Mouse (Mus musculus) myocyte (in vitro differentiated cells): ENCODE data around the gene Prrx2.

ENCODE experiments used
- CEBPB ChIP-seq: IDR thresholded peaks from 2 replicates; pipeline ENCODE4 v1.6.1; 2011; ENCODE audit warnings: mild to moderate bottlenecking, moderate library complexity; ENCODE audit not compliant: poor library complexity, insufficient read depth, severe bottlenecking
- E2F4 ChIP-seq: IDR thresholded peaks from one replicate; pipeline ENCODE4 v1.6.1; 2011; ENCODE audit warnings: mild to moderate bottlenecking, control low read depth, moderate library complexity; ENCODE audit not compliant: insufficient read depth
- MAX ChIP-seq: IDR thresholded peaks from one replicate; pipeline ENCODE4 v1.6.1; 2011; ENCODE audit warnings: low read depth, mild to moderate bottlenecking, control low read depth
- MYOD1 ChIP-seq, 3 experiments: IDR thresholded peaks; one replicate each; pipeline ENCODE4 v1.6.1; 2011; ENCODE audit warnings: control low read depth in 2 of 3, low read depth in 2 of 3, mild to moderate bottlenecking in 2 of 3, moderate library complexity in 1 of 3; ENCODE audit not compliant: insufficient read length in 2 of 3, control insufficient read depth in 1 of 3
- MYOG ChIP-seq, 3 experiments: IDR thresholded peaks; one replicate each; pipeline ENCODE4 v1.6.1; 2011; ENCODE audit warnings: control low read depth in 2 of 3, low read depth in 2 of 3, mild to moderate bottlenecking in 2 of 3; ENCODE audit not compliant: insufficient read length in 2 of 3, control insufficient read depth in 1 of 3, insufficient read depth in 1 of 3
- POLR2A ChIP-seq: IDR thresholded peaks from one replicate; pipeline ENCODE4 v1.6.1; 2011; ENCODE audit warnings: low read depth, mild to moderate bottlenecking, control low read depth, moderate library complexity; ENCODE audit not compliant: insufficient read length
- POLR2AphosphoS2 ChIP-seq: IDR thresholded peaks from one replicate; pipeline ENCODE4 v1.6.1; 2011; ENCODE audit warnings: low read depth, control low read depth; ENCODE audit not compliant: insufficient read length
- REST ChIP-seq: IDR thresholded peaks from one replicate; pipeline ENCODE4 v1.6.1; 2011; ENCODE audit warnings: mild to moderate bottlenecking, control low read depth, moderate library complexity; ENCODE audit not compliant: insufficient read depth, insufficient read length
- SRF ChIP-seq: IDR thresholded peaks from one replicate; pipeline ENCODE4 v1.6.1; 2011; ENCODE audit warnings: low read depth; ENCODE audit not compliant: control insufficient read depth, insufficient read length
- TCF12 ChIP-seq: IDR thresholded peaks from one replicate; pipeline ENCODE4 v1.6.1; 2011; ENCODE audit warnings: mild to moderate bottlenecking, control low read depth; ENCODE audit not compliant: poor library complexity, insufficient read depth, severe bottlenecking
- USF1 ChIP-seq: IDR thresholded peaks from one replicate; pipeline ENCODE4 v1.6.1; 2011; ENCODE audit warnings: low read depth, mild to moderate bottlenecking, control low read depth, moderate library complexity

DNA sequence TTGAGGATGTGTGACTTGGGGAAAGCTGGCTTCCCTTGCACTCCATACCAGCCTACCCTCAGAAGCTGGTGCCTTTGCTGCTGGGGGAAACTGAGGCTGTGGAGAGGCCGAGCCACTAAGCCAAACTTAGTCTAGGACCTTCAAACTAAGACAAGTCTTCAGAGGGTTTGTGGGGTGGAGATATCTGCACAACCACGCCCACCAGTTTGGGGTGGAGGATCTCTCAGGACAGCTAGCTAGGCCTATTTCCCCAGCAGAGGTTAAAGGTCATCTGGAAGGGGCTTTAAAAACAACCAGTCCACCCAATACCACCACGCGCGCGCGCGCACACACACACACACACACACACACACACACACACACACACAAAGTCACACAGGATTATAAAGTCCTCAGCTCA is 11.5 kb downstream of the Prrx2 start:
- no peak for TF ChIP-seq POLR2AphosphoS2
- TF ChIP-seq MYOD1 (IDR thresholded peaks at IDR 0.05; ENCODE audit: control insufficient read depth in 1 of 3, insufficient read length in 2 of 3, low read depth in 2 of 3) = no peak
- TF ChIP-seq POLR2A = no peak
- TF ChIP-seq MAX = no peak
- no peak for TF ChIP-seq USF1
- TF ChIP-seq TCF12 = no peak
- TF ChIP-seq E2F4 = no peak
- TF ChIP-seq MYOG (IDR thresholded peaks at IDR 0.05; ENCODE audit: control insufficient read depth in 1 of 3, insufficient read depth in 1 of 3, insufficient read length in 2 of 3, low read depth in 2 of 3) = no peak
- no peak for TF ChIP-seq REST
- TF ChIP-seq CEBPB = no peak
- no peak for TF ChIP-seq SRF
